Mouse (Mus musculus) right cerebral cortex, adult 2 months (tissue): ENCODE data around the gene Dglucy.

ENCODE experiments used
- DNase-seq, 2 experiments: peaks; one replicate each; pipeline ENCODE4 v3.0.0; 2021 to 2022; ENCODE audit warnings: low spot score in 2 of 2

Gene Dglucy

DNA sequence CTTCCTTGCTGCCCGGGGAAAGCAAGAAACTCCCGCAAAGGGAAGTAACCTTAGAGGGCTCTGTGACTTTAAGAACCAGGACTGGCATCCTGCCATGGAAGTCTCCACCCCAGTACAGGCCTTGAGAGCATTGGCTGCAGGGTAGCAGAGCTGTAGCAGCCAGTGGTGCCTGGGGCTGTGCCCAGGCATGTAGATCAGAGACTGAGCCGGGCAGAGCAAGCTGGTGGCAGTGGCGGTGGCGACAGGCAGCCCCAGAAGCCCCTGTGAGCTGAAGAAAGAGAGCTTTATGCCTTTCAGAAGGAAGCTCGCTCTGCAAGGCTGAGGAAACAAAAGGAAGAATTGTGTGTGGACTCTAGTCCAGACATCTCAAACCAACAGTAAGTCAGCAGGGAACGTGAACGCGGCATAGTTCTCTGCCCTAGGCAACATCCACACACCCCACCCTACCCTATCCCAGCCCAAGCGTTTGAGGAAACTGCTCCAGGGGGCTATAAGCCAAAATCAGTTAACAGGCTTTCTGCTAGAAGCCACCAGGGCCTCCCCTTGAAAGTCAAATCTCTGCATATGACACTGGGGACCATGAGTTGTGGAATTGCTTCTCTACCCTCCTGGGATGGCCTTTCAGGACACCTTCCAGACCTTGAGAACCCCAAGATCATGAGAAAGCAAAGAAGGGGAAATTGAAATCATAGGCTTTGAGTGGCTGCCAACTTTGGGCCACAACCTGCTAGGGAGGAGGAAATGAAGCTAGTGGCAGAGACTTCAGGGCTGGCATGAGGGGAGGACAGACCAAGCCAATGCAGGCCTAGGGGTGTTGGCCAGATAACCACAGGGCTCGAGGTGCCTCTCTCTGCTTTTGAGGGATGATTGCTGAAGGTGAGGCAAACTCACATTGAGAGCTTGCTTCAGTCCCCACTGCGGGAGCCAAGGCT, at the start of gene Dglucy:
Dglucy (plus strand) TSS at position 124 of the 932 bp plus-strand sequence.
- DNase-seq, result peak; percentile 78 to 88

DNA sequence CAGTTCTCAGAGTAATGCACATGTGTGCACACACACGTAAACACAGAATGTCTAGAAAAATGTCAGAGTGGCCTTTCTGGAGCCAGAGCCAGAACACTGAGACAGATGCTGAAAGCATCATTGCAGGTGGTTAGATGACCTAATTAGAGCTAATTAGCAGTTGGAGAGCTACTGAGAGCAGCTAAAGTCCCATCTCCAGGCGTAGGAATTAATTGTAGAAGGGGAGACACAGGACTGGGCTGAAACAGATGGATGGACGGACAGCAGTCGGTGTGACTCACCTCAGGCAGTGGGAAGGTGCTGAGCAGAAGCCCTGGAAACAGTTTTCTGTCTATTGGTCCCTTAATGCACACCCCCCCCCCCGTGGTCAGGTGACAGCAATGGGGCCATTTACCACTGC, 43.7 kb upstream of the Dglucy start:
- no peak for DNase-seq

DNA sequence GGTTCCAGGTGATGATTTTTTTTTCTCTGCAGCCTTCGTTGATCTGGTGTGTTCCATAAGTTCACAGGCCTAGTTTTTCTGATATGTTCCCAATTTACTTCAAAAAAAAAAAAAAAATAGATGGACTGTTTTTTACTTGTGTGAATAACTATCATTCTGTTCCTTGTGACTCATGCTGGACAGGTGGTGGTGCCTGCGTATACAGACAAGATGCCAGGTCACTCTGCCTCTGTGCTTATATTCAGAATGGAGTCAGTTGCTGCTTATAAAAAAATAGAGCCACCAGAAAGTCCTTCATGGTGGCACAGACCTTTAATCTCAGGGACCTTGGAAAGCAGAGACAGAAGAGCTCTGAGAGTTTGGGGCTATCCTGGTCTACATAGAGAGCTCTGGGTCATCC, 43.3 kb upstream of the Dglucy start:
- no peak for DNase-seq

DNA sequence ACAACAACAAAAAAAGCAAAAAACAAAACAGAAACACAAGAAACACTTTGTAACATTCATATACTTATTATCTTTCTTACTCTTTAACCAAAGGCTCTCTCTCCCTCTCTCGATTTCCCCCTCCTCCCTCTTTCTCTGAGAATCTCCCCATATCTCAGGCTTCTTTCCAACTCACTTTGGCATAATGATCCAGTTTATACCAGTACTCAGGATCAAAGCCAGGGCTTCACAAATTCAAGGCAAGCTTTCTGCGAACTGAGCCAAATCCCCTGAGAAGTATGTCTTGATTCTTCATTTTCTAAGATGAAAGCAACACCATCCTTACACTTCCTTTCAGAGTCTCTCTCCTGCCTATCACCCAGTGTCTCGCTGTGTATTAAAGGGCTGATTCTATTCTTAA, 40.4 kb upstream of the Dglucy start:
- DNase-seq, result no peak

DNA sequence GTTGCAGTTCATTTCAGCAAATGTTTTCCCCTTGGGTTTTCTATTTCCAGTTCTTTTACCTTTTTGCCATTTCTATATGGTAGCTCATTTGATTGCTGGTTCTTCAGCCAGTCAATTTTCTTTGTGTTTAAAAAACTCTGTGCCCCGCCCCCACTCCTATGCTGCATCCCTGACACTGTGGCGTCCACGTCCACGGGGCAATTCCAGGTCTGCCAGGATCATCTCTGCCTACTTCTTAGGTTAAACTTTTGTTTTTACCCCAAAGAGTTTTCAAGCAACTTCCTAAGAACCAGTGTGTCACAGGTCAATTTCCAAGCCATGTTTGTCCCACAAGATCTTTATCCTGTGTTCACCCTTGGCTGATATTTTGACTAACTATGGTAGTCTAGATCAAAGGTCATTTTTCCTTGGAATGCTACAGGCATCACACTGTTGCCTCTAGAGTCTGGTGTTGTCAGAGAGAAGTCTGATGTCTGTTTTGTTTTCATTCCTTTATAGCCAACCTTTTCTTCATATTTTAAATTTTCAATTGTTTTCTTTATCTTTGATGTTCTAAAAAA, 39.8 kb upstream of the Dglucy start:
- DNase-seq, result no peak

DNA sequence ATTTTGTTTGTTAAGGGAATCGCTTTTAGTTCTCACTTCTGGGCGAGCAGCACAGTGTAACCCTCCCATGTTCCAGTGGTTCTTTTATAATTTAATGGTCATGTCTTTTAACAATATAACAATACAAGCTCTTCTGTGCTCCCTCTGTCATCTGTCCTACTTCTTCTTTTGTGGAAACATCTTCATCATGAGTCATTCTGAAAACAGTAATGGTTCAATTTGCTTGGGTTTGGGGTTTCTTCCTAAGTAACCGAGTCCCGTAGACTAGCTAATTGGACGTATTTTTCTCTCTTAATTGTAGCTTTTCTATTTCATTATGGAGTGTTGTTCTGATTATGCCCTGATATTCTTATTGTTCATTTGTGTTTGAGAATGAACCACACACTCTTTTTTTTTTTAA, 38.5 kb upstream of the Dglucy start:
- no peak for DNase-seq

DNA sequence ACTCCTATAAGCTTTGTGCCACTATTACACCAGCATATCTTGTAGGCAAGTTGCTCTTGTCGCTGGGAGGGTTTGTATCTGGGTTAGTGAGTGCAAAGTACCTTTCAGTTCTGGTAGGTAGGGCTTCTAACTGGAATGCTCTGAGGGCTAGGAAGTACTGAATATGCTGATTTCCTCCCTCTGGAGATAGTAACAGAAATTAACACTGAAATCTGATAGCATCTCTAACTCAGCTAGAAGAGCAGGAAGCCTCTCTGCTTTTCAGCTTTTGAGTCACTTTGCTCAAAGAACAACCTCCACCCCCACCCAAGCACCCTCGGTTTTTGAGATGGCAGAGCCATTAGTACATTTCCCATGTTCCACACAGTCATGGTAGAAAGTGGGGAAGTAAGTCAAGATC, 36.4 kb upstream of the Dglucy start:
- no peak for DNase-seq

DNA sequence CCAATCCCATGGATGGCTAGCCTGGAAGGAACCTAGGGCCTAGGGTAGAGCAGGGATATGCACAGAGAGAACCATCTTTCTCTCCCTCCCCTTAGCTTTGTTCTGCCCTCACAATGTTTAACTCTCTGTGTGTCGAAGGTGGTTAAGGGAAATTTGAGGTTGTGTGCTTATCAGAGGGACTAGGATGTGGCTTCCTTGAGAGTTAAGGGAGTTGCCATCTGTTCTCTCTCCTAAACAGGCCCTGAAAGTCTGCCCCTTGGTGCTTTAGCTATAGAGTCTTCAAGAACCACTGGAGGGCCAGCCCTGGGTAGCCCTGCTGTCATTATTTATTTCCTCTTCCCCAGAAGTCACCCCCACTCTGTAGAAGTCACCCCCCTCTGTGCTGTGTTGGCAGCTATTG, 25.9 kb upstream of the Dglucy start:
- no peak for DNase-seq

DNA sequence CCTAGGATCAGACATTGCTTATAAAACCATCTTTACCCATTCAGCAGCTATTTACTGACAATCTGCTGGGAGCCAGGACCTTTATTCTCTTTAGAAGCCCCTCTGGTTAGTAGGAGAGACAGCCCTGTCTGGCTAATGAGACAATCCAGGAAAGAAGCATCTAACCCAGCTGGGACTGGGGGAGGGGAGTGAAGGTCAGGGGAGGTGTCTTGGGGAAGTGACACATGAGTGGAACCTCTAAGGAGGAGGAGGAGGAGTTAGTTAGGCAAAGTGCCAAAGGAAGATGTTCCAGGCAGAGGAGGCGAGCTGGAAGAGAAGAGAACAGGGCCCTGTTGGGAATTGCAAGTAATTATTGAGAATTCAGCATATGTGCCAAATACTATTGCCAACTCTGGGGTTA, 25.1 kb upstream of the Dglucy start:
- no peak for DNase-seq

DNA sequence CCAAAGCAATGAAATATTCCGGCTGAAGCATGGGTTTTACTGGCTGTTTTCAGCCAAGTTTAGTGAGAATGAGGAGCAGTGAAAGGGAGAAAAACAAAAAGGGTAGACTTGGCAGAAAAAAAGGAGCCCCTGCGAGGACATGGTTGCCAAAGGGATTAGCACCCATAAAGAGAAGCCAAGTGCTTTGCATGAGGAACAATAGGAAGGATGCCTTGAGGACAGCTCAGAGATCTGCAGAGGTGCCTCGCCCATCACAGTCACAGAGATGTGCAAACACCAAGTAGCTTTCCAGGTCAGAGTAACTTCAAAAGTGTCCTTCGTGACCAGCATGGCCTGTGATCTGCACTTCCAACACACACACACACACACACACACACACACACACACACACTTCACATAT, 21.4 kb upstream of the Dglucy start:
- no peak for DNase-seq

DNA sequence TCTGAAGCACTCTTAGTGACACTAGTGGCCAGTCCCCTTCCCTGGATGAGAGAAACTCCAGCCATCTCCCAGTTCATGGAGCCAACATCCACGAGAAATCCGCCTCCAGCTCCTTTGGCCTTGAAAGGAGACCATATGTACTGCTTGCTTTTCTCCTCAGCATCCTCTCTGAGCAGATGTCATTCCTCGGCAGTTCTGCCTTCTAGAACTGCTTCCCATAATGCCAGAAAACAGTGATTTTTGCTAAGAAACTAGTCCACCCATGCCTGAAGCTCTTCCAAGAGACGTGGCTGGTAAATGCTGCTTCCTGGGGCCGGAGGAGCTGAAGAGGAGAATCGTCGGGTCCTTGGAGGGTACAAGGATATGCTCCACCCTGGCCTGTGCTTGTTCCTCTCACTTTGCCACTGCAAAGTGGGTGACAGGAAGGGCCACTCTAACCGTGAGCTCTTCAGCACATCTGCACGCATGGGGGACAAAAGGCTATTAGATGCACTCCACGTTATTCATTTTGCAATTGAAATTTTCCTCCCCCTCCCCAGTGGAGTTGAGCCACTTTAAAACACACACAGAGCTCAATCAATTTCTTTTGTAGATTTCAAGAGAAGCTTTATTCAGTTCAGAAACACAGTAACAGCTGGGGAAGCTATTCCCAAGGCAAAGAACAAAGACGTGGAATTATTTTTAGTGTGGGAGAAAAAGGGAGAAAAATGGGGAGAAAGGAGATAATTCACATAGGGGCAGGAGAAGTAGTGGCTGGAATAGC, 16.0 kb upstream of the Dglucy start:
- DNase-seq, result peak in 1 of 2 experiments; percentile 35

DNA sequence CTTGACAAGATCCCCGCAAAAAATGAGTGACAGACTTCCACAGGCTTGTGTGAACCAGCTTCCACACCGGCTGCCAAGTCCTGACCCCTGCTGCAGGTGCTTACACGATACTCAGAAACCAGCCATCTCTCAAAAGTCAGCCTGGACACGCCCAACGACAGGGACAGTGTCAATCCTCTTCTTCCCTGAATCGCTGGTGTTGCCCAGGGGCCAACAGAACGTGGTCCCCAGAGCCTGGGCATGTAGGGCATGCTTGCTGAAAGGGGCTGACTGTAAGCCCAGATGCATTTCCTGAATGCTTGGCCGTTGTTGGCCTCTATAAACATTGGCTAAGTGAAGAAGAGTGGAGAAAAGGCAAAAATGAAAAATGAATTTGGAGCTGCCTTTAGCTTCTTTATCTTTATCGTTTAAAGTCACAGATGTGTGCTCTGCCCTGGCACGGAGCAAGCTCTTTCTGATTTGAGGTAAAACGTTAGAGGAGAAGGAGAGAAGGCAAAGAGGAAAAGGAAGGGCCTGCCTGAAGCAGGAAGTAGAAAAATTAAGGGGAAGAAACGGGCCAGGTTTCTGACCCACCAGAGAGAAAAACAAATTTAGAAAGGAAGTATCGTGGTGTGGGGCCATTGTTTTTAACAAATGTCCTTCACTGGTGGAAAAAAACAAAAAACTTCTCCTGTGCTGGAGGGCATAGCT, 14.4 kb upstream of the Dglucy start:
- peak in 1 of 2 experiments; percentile 9 for DNase-seq

DNA sequence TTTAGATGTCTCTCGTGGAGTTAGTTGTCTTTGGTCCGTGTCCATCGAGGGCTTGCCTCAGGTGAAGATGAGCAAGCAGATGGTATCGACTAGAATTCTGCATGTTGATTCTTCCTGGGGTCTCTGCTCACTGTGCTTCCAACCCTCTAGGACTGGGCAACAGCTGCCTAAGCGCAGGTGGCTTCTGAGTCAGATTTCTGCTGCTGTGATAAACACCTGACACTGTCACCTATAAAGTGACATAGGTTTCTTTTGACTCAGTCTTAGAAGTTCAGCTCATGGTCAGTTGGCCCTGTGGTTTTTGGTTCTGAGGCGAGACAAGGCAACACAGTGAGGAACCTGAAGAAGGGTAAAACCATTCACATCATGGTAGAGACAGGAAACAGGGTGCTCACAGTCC, 9.0 kb upstream of the Dglucy start:
- no peak for DNase-seq

DNA sequence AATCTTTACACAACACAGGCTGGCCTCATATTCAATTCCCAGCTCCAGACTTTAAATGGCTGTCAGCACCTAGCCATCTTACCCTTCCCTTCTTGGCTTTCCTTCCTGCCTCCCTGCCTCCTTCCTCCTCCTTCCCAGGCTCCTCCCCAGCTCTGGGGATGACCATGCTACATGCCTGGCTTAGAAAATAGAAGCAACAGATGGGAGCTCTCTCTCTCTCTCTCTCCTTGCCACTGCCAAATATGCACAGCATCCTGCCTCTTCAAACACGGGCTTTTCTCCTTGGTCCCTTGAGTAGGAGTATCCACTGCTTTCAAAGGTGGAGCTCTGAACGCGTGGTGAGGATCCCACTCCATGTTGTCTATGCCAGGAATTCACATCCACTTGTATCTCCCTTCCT, 8.1 kb upstream of the Dglucy start:
- DNase-seq, result peak in 1 of 2 experiments; percentile 25

DNA sequence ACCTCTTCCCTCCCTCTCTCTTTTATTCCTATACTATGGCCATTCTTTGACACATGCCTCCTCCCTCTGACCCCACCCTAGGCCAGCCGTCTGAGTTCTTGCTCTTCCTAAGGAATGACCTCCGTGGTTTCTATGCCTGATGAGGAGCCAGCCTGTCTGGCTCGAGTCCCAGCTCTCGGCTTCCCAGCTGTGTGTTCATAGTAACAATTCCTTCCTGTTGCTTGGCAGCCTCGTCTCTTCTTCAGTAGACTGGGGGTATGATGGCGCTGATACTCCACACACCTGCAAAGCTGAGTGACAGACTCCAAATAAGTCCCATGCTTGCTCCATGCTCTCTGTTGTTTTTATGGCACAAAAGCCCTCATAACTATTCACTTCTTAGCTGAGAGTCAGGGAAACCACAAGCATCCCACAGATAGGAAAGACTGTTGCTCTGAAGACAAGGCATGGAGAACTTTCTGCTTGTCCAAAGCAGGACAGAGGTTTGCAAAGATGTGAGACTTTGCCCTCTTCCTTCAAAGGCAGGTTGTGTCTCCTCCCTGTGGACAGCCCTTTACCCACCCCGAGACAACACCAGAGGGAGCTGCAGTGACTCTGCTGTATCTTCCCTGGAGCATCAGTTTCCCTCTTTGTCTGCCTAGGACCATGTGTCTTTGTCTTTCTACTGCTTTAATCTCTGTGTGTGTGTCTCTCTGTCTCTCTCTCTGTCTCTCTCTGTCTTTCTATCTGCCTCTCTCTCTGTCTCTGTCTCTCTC, 6.5 kb upstream of the Dglucy start:
- DNase-seq, result peak; percentile 55 to 64

DNA sequence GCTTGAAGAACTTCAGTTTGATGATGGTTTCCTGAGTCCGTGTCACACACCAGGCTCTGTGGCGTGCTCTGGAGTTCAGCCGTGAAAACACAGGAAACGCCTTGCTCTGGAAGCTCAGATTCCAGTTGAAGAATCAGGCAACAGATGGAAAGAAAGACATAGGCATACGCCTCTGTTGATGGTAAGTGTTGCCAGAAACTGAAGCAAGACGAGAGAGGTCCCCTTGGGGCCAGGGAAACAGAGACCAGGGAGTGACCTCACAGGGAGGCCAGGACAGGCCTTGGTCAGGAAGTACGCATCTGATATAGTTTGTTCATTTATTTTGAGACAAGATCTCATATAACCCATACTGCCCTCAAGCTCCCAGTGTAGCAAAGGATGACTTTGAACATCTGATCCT, 4.1 kb upstream of the Dglucy start:
- DNase-seq, result no peak

DNA sequence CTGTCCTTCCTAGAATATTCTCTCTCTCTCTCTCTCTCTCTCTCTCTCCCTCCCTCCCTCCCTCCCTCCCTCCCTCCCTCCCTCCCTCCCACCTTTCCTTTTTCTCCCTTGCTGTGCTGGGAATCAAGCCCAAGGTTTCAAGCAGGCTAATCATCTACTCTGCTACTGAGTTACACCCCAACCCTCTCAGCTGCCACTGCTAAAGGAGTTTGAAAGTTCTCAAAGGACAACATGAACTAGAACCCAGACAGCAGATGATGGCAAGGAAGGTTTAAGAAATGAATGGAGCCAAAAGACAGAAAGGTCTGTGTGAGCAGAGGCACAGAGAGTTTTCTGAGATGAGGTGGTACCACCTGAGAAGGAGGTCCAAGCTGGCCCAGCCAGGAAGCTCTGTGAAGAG, 3.6 kb upstream of the Dglucy start:
- no peak for DNase-seq

DNA sequence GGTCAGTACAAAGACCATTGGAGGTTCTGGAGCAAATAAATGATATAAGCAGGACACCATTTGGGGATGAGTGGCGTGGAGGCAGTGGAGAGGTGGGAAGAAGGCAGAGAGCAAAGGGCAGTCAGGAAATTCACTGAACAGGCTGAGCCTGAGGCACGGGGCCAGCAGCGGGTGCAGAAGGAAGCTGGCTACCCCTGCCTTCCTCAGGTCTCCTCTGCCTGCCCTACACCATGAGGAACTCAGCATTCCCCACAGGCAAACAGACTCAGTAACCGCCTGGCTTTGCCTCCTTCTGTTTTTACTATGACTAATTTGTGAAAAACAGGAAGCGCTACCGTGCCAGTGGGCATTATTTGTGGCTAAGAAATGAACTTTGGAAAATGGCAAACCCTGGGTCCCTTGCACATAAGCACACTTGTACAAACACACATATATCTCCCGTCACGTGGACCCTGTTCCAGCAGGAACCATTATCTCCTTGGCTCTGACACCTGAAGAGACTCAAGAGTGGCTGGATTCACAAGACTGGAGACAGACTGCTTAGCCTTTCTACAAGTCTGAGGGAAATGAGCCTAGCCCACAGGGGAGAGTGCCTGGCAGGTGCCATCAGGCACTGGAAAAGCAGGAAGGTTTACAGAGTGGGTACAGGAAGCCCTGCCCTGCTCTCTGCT, 2.8 kb upstream of the Dglucy start:
- DNase-seq, result no peak

DNA sequence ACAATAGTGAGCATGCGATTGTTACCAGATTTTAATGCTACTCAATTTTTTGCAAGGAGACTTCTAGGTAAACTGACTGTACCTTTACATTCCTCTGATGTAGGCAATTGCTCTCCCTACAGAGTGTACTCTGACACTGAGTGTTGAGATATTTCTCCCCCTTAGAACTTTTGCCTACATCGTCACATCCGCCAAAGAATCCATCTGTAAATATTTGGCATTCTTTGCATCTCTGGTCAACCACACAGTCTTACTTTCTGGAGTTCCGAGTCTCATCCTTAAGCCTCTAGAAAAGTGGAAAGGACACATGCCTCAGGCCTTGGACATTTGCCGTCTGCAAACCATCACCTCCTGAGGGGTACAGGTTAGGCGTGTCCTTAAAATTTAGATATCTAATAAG, 1.9 kb upstream of the Dglucy start:
- no peak for DNase-seq

DNA sequence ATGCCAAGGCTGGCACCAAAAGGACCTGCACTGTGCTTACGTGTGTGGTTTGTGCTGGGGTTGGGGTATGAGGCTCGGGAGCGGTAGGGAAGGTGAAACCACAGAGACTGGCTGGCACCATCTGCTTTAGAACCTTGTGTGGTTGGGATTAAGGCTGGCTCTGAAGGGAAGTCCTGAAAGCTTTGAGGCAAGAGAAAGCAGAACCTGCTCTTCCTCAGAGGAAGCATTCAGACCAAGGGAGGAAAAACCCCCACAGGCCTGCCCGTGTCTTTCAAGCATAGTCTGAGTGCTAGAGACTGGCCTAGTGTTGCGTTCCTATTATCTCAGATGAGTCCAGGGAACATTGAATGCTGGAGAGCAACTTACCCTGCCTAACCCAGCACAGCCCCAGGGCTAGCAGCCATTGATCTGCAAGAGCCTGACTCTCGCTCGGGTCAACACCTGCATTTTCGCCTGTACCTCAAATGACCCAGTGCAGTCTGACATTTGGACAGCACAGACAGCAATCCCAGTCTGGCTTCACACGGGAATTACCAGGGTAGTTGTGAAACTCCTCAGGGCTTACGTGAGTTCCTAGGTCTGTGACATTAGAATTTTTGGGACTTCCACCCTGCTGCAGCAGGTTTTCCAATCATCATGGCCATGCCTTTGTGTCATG, 452 bp upstream of the Dglucy start:
- peak in 1 of 2 experiments; percentile 9 for DNase-seq
